Mouse (Mus musculus) E14TG2a.4 (cell line): ENCODE results near the gene Vmn2r100.

Source experiments
- H3K27me3 ChIP-seq: 2 replicates; pipeline ENCODE4 v1.6.1; 2014; ENCODE audit warnings: low read length, control low read depth; ENCODE audit not compliant: insufficient read depth
- H3K36me3 ChIP-seq: 2 replicates; pipeline ENCODE4 v1.6.1; 2014; ENCODE audit warnings: low read length, control low read depth; ENCODE audit not compliant: insufficient read depth
- H3K4me1 ChIP-seq: replicated peaks from 2 replicates; pipeline ENCODE4 v1.6.1; 2014; ENCODE audit warnings: low read depth, low read length, control low read depth
- H3K4me3 ChIP-seq: replicated peaks from 2 replicates; pipeline ENCODE4 v1.5.1; 2014; ENCODE audit warnings: mild to moderate bottlenecking, low read length
- H3K9me3 ChIP-seq: 2 replicates; pipeline ENCODE4 v1.6.1; 2014; ENCODE audit warnings: low read length, control low read depth
- CTCF ChIP-seq: conservative IDR thresholded peaks from 2 replicates; pipeline ENCODE4 v1.5.1; 2014; ENCODE audit warnings: low read length
- NANOG ChIP-seq: IDR thresholded peaks from 2 replicates; pipeline ENCODE4 v1.6.1; 2014; ENCODE audit warnings: borderline replicate concordance, low read length, mixed read lengths
- POU5F1 ChIP-seq: IDR thresholded peaks from 2 replicates; pipeline ENCODE4 v1.6.1; 2014; ENCODE audit warnings: low read length, borderline replicate concordance

The Vmn2r100 gene

DNA sequence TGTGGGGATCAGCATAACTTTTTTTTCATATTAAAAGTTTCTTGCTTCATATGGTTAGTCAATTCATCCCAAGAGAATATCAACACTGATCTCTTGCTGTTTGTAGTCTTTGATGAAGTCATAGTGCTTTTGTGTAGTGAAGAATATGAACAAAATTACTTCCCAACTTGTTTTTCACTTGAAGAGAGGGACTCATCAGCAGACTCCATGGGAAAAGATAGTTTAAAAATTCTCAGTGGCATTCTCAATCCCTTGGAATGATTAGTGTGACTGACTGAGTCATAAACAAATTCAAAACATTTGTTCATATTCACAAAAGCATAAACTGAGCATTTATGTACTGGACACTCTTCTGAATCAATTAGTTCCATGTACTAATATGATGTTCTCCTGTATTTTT lies at the start of gene Vmn2r100:
Gene Vmn2r100, plus strand, starts transcription at position 301 of the 400 bp plus-strand sequence.
- no peaks in the 10 kb centered on the region for H3K4me1 ChIP-seq

DNA sequence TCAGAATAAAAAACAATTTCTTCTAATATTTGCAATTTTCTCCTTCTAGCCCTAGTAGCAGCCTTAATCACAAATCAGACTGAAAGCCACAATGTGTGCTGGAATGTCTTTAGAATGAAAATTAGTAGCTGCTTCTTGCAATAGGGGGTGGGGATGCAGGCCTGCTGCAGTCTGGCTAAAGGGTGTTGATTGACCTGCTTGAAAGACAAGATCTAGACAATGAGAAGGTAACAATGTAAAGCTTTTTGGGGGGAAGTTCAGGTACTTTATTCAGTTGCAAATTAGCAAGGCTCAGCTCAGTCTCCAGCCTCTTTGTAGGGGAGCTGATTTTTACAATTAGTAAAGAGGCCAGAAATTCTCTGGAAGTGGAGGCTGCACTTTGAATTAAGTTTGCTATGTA lies 21.7 kb upstream of the Vmn2r100 start:
- H3K36me3 ChIP-seq: 0 out of 2 replicates have a peak, but pooled peaks cover 4% of the 10 kb centered on the region
- peaks cover under 1% of the 10 kb centered on the region; the same call in 1 of the 2 replicates for H3K4me1 ChIP-seq
- no peak overlapping the region for H3K4me3 ChIP-seq
- TF ChIP-seq NANOG: no peak
- TF ChIP-seq POU5F1: no peak
- TF ChIP-seq CTCF: no peak
- peaks cover 43% of the 10 kb centered on the region for H3K9me3 ChIP-seq
- no peaks in the 10 kb centered on the region for H3K27me3 ChIP-seq

More for the DNA sequence above, at the start of gene Vmn2r100:
- no peak within 1 kb of the TSS for H3K4me3 ChIP-seq
- H3K27me3 ChIP-seq: no peaks in the 10 kb centered on the region
- H3K9me3 ChIP-seq: no peaks in the 10 kb centered on the region
- no peak for TF ChIP-seq NANOG
- no peak for TF ChIP-seq CTCF
- TF ChIP-seq POU5F1: no peak
- no peaks in the 10 kb centered on the region for H3K36me3 ChIP-seq

DNA sequence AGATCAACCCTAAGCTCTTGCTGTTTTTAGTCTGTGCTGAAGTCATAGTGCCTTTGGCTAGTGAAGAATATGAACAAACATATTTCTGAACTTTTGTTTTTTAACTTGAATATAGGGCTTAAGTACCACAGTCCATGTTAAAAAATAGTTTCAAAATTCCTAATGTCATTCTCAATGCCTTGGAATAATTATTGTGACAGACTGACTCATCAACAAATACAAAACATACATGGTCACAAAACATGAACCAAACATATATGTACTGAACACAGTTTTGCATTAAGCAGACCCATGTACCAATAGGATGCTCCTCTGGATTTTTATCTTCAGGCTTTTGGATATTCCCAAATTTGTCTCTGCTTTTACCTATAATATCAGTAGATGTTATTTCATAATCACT lies 72.4 kb downstream of the Vmn2r100 start, which contains the start of gene Vmn2r101:
Gene Vmn2r101, plus strand, starts transcription at position 301 of the 400 bp plus-strand sequence.
- Histone ChIP-seq H3K36me3 (no peaks in the 10 kb centered on the region), H3K9me3 (peaks cover 13% of the 10 kb centered on the region), H3K4me3 (no peak within 1 kb of the TSS), H3K27me3 (no peaks in the 10 kb centered on the region), H3K4me1 (no peaks in the 10 kb centered on the region)
- TF ChIP-seq POU5F1 (no peak), CTCF (no peak), NANOG (no peak)
